9 mouse cellular contexts compared by ENCODE assay signal in the genomic region with DNA sequence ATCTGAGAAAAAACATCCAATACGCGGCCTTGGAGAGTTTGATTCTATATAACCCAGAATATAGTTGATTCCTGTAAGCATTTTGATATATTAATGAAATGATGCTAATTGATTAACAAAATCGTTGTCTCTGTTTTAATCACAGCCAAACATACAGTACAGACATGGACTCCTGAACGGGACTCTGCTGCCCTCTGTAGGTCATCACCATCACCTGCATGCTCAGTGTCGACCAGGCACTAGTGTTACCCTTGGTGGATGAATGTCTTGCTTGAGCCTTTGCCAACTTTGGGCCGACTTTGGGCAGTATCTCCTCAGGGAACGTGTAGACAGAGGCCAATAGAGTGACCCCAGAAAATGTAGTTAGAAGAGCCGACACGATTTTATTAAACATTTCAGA. TPM values are rescaled to one million over a fixed set of nuclear protein-coding genes. Genes with fewer than 3 reads are reported as not detected.
DNase-seq lines count a peak whose midpoint lies in the region; ATAC-seq lines count a peak whose summit lies in the region.
"Had no signal": no experiment of that assay in that cellular context is flagged by ENCODE, and none has a peak within 500 bp of the region (broad histone marks: within the 10 kb centered on the region; RNA-seq: fewer than 3 reads in every experiment).

No protein-coding gene starts in this region.

- 58% methylated on average over 9 of the region's 9 CpGs for WGBS in kidney, embryonic 16.5 days

- H3K36me3 ChIP-seq in kidney, embryonic 16.5 days (ENCODE audit: insufficient read depth, low read length), result no peaks in the 10 kb centered on the region

- H3K9me3 ChIP-seq in kidney, embryonic 16.5 days (ENCODE audit: low read length), result no peaks in the 10 kb centered on the region

- H3K9ac ChIP-seq in kidney, embryonic 16.5 days (replicated peaks; ENCODE audit: low read length), result no peak overlapping the region

- no peak overlapping the region for H3K4me3 ChIP-seq in kidney, embryonic 16.5 days (ENCODE audit: low read length)
- H3K4me3 ChIP-seq: myocyte had no signal

- no peaks in the 10 kb centered on the region for H3K4me1 ChIP-seq in kidney, embryonic 16.5 days (ENCODE audit: insufficient read depth, low read length)

- 0 out of 2 replicates have a peak, but pooled peaks have one; percentile 42 for ATAC-seq in kidney, embryonic 16.5 days (ENCODE audit: low FRiP score, low TSS enrichment)

- no peak overlapping the region for H3K27ac ChIP-seq in kidney, embryonic 16.5 days (ENCODE audit: low read length)

- no peak overlapping the region for H3K4me2 ChIP-seq in kidney, embryonic 16.5 days (replicated peaks; ENCODE audit: low read depth, low read length)

- DNase-seq in heart, adult 8-10 months (ENCODE audit: low spot score), result peak; percentile 1
- no peak for DNase-seq in heart, adult 11 months
- DNase-seq in 3T3-L1 (ENCODE audit: low read depth, low spot score), result peak; percentile 31
- peak; percentile 50 to 61 for DNase-seq in adrenal gland, adult 18-20 months (ENCODE audit: low spot score in 2 of 2)
- peak; percentile 25 for DNase-seq in embryo, embryonic 9.5 days (ENCODE audit: extremely low spot score)
- peak; percentile 41 for DNase-seq in lung, postnatal 36 days
- no peak for DNase-seq in natural killer cell, adult 2 months (ENCODE audit: low spot score in 2 of 2)

- H3K27me3 ChIP-seq in kidney, embryonic 16.5 days (ENCODE audit: insufficient read depth, low read length), result no peaks in the 10 kb centered on the region

RNA-seq across cellular contexts. Expression of gene Krtap7-1, which starts 9.5 kb away (rescaled TPM):
- total RNA-seq in heart, adult 8-10 months (2022), result not detected
- not detected for total RNA-seq in adrenal gland, adult 18-20 months (2021)
- polyA plus RNA-seq in kidney, embryonic 16.5 days (2015; fragmentation: Nextera tagmentation; extraction: Ambion mirVana), result not detected in 2 replicates
- polyA plus RNA-seq: myocyte had no signal

RNA-seq across cellular contexts. Expression of gene Krtap8-1, which starts 29.9 kb away (rescaled TPM):
- not detected for total RNA-seq in heart, adult 8-10 months (2022)
- not detected for total RNA-seq in adrenal gland, adult 18-20 months (2021)
- polyA plus RNA-seq in kidney, embryonic 16.5 days (2015; fragmentation: Nextera tagmentation; extraction: Ambion mirVana), result not detected in 2 replicates
- polyA plus RNA-seq: myocyte had no signal

RNA-seq across cellular contexts. Expression of gene Krtap11-1, which starts 53.3 kb away (rescaled TPM):
- total RNA-seq in heart, adult 8-10 months (2022), result not detected
- not detected for total RNA-seq in adrenal gland, adult 18-20 months (2021)
- not detected in 2 replicates for polyA plus RNA-seq in kidney, embryonic 16.5 days (2015; fragmentation: Nextera tagmentation; extraction: Ambion mirVana)
- polyA plus RNA-seq: myocyte had no signal

Comparison
In these comparisons a context has a peak if more than half of its experiments do, and no peak if none do; other contexts are left out.
1. DNase-seq: peak in heart, adult 8-10 months (single experiment), 3T3-L1 (single experiment), adrenal gland, adult 18-20 months (2 of 2), embryo, embryonic 9.5 days (single experiment) and lung, postnatal 36 days (single experiment); none in heart, adult 11 months (single experiment) and natural killer cell, adult 2 months (0 of 2).